Mouse (Mus musculus) megakaryocyte, embryonic 14.5 days (primary cell): ENCODE results near the gene Mff.

ENCODE experiments used
- FLI1 ChIP-seq: IDR thresholded peaks from 2 replicates; pipeline ENCODE4 v1.6.1; 2012; ENCODE audit warnings: low read length, inconsistent platforms, mixed read lengths
- GATA1 ChIP-seq: IDR thresholded peaks from 3 replicates; pipeline ENCODE4 v1.6.1; 2012; ENCODE audit warnings: mixed read lengths, low read length, inconsistent platforms, borderline replicate concordance

GRCm38 (mm10) chr1:82798304-82798703 lies 73.6 kb downstream of the Mff start:
- TF ChIP-seq GATA1 (no peak), FLI1 (no peak)
